Mouse (Mus musculus) central nervous system, embryonic 18 days (tissue): ENCODE results near the gene Mrps15. TPM values are rescaled to one million over a fixed set of nuclear protein-coding genes. Genes with fewer than 3 reads are reported as not detected.

Experiments used
- polyA plus RNA-seq: library from polyadenylated mRNA; depleted of rRNA; stranded (reverse); fragments of >200 nt; gene quantifications from 2 replicates; pipeline ENCODE4 v1.2.3, GENCODE M21; 2012; rRNA removed

Gene Mrps15
- polyA plus RNA-seq, result 69.7 and 79.1 TPM in 2 replicates

GRCm38 (mm10) chr4:126046851-126047585, at the start of gene Mrps15:
Gene Mrps15, plus strand, starts transcription at chr4:126046925.

GRCm38 (mm10) chr4:126024303-126024900, 22.3 kb upstream of the Mrps15 start, which contains the start of gene Csf3r:
Gene Csf3r, plus strand, starts transcription at chr4:126024550.

GRCm38 (mm10) chr4:126058134-126058996, 11.6 kb downstream of the Mrps15 start, which contains the start of gene Oscp1:
Gene Oscp1, plus strand, starts transcription at chr4:126058565.

GRCm38 (mm10) chr4:126096464-126097111, 49.9 kb downstream of the Mrps15 start, which contains the start of gene Lsm10:
Gene Lsm10, plus strand, starts transcription at chr4:126096623.

GRCm38 (mm10) chr4:126103590-126104068, 56.9 kb downstream of the Mrps15 start, which contains the start of gene Stk40:
Gene Stk40, plus strand, starts transcription at chr4:126103957.

Other genes with a start within 250 kb of the Mrps15 start
- 0.97 and 1.1 TPM in 2 replicates for gene Csf3r, start 22.4 kb upstream of the Mrps15 start, polyA plus RNA-seq
- 8.4 and 12.5 TPM in 2 replicates for gene Oscp1, start 11.6 kb downstream of the Mrps15 start, polyA plus RNA-seq
- 65.5 and 68.4 TPM in 2 replicates for gene Lsm10, start 49.7 kb downstream of the Mrps15 start, polyA plus RNA-seq
- 13.7 and 14.0 TPM in 2 replicates for gene Stk40, start 57.0 kb downstream of the Mrps15 start, polyA plus RNA-seq
- 13.5 and 15.8 TPM in 2 replicates for gene Eva1b, start 100.8 kb downstream of the Mrps15 start, polyA plus RNA-seq
- gene Sh3d21, start 116.6 kb downstream of the Mrps15 start, polyA plus RNA-seq, result 1.1 TPM in 2 replicates
- 98.6 and 98.7 TPM in 2 replicates for gene Thrap3, start 155.8 kb downstream of the Mrps15 start, polyA plus RNA-seq
- 150 and 154 TPM in 2 replicates for gene Map7d1, start 209.4 kb downstream of the Mrps15 start, polyA plus RNA-seq
- gene Trappc3, start 215.4 kb downstream of the Mrps15 start, polyA plus RNA-seq, result 170 and 181 TPM in 2 replicates
- gene Col8a2, start 239.9 kb downstream of the Mrps15 start, polyA plus RNA-seq, result 0.92 and 3.6 TPM in 2 replicates